Mouse (Mus musculus): ENCODE results near the gene Gprc5d. TPM values are rescaled to one million over a fixed set of nuclear protein-coding genes. Genes with fewer than 3 reads are reported as not detected.
A peak's percentile ranks its signal among the peaks of the same experiment; 100 is the strongest.

The Gprc5d gene
- total and polyA plus RNA-seq, 3 experiments, result not detected

GRCm38 (mm10) chr6:135102736-135103303, 15.3 kb downstream of the Gprc5d start:
- H3K27me3 ChIP-seq (ENCODE audit: insufficient read depth, low read length), result no peaks in the 10 kb centered on the region
- no peak overlapping the region for H3K4me3 ChIP-seq (ENCODE audit: low read depth, low read length)
- H3K4me1 ChIP-seq (ENCODE audit: insufficient read depth, low read depth, low read length), result no peaks in the 10 kb centered on the region
- DNase-seq (ENCODE audit: low spot score), result no peak
- no peaks in the 10 kb centered on the region for H3K36me3 ChIP-seq (replicated peaks)
- no peak for TF ChIP-seq POLR2AphosphoS5 (IDR thresholded peaks at IDR 0.05; ENCODE audit: insufficient replicate concordance, low read depth, low read length)
- no peak for TF ChIP-seq TAL1 (conservative IDR thresholded peaks at IDR 0.05; ENCODE audit: low read depth, low read length)
- TF ChIP-seq CTCF (IDR thresholded peaks at IDR 0.05; ENCODE audit: low read depth, low read length), result no peak
- no peak for TF ChIP-seq GATA2 (IDR thresholded peaks at IDR 0.05; ENCODE audit: borderline replicate concordance, low read depth, low read length)
- TF ChIP-seq GATA1 (IDR thresholded peaks at IDR 0.05; ENCODE audit: borderline replicate concordance, low read length), result no peak
- ATAC-seq (ENCODE audit: extremely low read depth, insufficient number of reproducible peaks, low FRiP score, poor library complexity, severe bottlenecking), result no peak
- peaks cover 3% of the 10 kb centered on the region; the same call in 1 of the 2 replicates for H3K9me3 ChIP-seq (replicated peaks)

- no peak for ATAC-seq (ENCODE audit: extremely low read depth, insufficient number of reproducible peaks, low FRiP score, poor library complexity, severe bottlenecking)
- H3K9me3 ChIP-seq (replicated peaks), result no peaks in the 10 kb centered on the region
- H3K4me3 ChIP-seq (ENCODE audit: low read depth, low read length), result no peak overlapping the region
- TF ChIP-seq GATA2 (IDR thresholded peaks at IDR 0.05; ENCODE audit: borderline replicate concordance, low read depth, low read length) (no peak), POLR2AphosphoS5 (IDR thresholded peaks at IDR 0.05; ENCODE audit: insufficient replicate concordance, low read depth, low read length) (no peak), TAL1 (conservative IDR thresholded peaks at IDR 0.05; ENCODE audit: low read depth, low read length) (no peak), GATA1 (IDR thresholded peaks at IDR 0.05; ENCODE audit: borderline replicate concordance, low read length) (no peak), CTCF (IDR thresholded peaks at IDR 0.05; ENCODE audit: low read depth, low read length) (no peak)
- DNase-seq (ENCODE audit: low spot score), result no peak
- no peaks in the 10 kb centered on the region for H3K4me1 ChIP-seq (ENCODE audit: insufficient read depth, low read depth, low read length)
- H3K36me3 ChIP-seq (replicated peaks), result no peaks in the 10 kb centered on the region
- no peaks in the 10 kb centered on the region for H3K27me3 ChIP-seq (ENCODE audit: insufficient read depth, low read length)
Measured at GRCm38 (mm10) chr6:135100787-135101472, 17.2 kb downstream of the Gprc5d start.

DNA sequence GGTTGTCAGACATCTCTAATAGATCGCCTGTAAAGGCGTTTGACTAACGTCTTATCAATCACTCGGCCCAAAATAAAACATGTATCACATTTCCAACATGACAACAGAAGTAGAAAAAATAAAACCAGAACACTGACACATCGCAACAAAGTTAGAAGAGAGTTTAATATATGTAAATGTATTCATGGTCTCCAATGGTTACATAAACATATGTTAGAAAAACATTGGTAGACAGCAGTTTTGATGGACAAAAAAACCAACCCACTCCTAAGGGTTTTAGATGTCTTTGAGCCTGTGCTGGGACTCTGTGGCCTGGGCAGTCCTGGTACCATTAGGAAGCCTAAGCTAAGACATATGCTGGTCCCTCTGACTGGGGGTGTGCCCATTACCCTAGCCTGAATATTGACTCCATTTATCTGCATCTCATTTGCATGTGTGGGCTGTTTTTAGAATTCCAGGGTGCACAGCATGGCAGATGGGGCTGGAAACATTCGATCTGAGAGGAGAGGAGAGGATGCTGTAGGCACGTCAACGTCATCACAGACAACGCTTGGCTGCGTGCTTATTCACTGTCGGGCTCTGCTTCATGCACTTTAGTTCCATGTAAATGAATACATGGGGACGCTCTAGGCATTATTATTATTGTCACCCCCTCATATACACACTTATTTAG, 25.1 kb downstream of the Gprc5d start:
- Histone ChIP-seq H3K4me3 (ENCODE audit: low read depth, low read length) (no peak overlapping the region), H3K27me3 (ENCODE audit: insufficient read depth, low read length) (no peaks in the 10 kb centered on the region), H3K9me3 (replicated peaks) (no peaks in the 10 kb centered on the region), H3K36me3 (replicated peaks) (no peaks in the 10 kb centered on the region), H3K4me1 (ENCODE audit: insufficient read depth, low read depth, low read length) (no peaks in the 10 kb centered on the region)
- DNase-seq (ENCODE audit: low spot score) (no peak), ATAC-seq (ENCODE audit: extremely low read depth, insufficient number of reproducible peaks, low FRiP score, poor library complexity, severe bottlenecking) (no peak)
- TF ChIP-seq TAL1 (conservative IDR thresholded peaks at IDR 0.05; ENCODE audit: low read depth, low read length) (no peak), POLR2AphosphoS5 (IDR thresholded peaks at IDR 0.05; ENCODE audit: insufficient replicate concordance, low read depth, low read length) (no peak), GATA1 (IDR thresholded peaks at IDR 0.05; ENCODE audit: borderline replicate concordance, low read length) (no peak), GATA2 (IDR thresholded peaks at IDR 0.05; ENCODE audit: borderline replicate concordance, low read depth, low read length) (no peak), CTCF (IDR thresholded peaks at IDR 0.05; ENCODE audit: low read depth, low read length) (no peak)

DNA sequence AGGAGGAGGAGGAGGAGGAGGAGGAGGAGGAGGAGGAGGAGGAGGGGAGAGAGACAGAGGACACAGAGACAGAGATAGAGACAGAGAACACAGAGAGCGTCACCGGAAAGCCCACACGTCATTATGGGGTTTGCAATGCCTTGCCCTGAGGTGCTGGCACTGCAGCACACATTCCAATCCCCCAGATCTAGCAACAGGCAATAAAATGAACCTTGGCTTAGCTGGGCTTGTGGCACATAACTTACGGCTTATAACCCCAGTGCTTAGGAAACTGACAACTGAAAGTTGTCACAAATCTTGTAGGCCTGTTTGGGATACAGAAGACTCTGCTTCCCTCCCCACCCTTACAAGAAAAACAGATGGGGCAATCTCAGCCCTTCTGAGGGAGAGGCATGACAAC, 27.4 kb downstream of the Gprc5d start:
- H3K4me3 ChIP-seq (ENCODE audit: low read depth, low read length), result no peak overlapping the region
- H3K9me3 ChIP-seq (replicated peaks), result no peaks in the 10 kb centered on the region
- ATAC-seq (ENCODE audit: extremely low read depth, insufficient number of reproducible peaks, low FRiP score, poor library complexity, severe bottlenecking) (no peak), DNase-seq (ENCODE audit: low spot score) (no peak)
- H3K36me3 ChIP-seq (replicated peaks), result no peaks in the 10 kb centered on the region
- no peaks in the 10 kb centered on the region for H3K4me1 ChIP-seq (ENCODE audit: insufficient read depth, low read depth, low read length)
- TF ChIP-seq POLR2AphosphoS5 (IDR thresholded peaks at IDR 0.05; ENCODE audit: insufficient replicate concordance, low read depth, low read length) (no peak), CTCF (IDR thresholded peaks at IDR 0.05; ENCODE audit: low read depth, low read length) (no peak), TAL1 (conservative IDR thresholded peaks at IDR 0.05; ENCODE audit: low read depth, low read length) (no peak), GATA1 (IDR thresholded peaks at IDR 0.05; ENCODE audit: borderline replicate concordance, low read length) (no peak), GATA2 (IDR thresholded peaks at IDR 0.05; ENCODE audit: borderline replicate concordance, low read depth, low read length) (no peak)
- no peaks in the 10 kb centered on the region for H3K27me3 ChIP-seq (ENCODE audit: insufficient read depth, low read length)

DNA sequence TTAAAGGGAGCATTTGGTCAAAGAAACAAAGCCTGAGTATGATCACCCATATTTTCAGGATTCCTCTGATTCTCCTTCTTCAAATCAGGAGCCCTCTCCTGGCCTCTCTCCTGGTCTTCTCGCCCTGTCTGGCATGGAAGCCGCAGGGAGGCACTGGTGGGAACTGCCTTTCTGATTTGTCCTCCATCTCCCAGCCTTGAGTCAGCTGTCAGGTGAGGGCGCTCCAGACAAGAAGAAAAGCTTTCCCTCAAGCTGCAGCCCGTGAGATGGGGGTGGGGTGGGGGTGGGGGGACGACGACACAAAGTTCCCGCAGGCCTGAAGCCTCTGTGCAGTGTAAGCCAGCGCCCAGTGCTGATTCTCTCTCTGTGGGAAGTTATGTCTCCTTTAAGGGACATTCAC, 28.3 kb downstream of the Gprc5d start:
- TF ChIP-seq CTCF (IDR thresholded peaks at IDR 0.05; ENCODE audit: low read depth, low read length) (no peak), POLR2AphosphoS5 (IDR thresholded peaks at IDR 0.05; ENCODE audit: insufficient replicate concordance, low read depth, low read length) (no peak)
- no peaks in the 10 kb centered on the region for H3K4me1 ChIP-seq (ENCODE audit: insufficient read depth, low read depth, low read length)
- no peak for ATAC-seq (ENCODE audit: extremely low read depth, insufficient number of reproducible peaks, low FRiP score, poor library complexity, severe bottlenecking)
- no peaks in the 10 kb centered on the region for H3K36me3 ChIP-seq (replicated peaks)
- no peaks in the 10 kb centered on the region for H3K9me3 ChIP-seq (replicated peaks)
- DNase-seq (ENCODE audit: low spot score), result no peak
- H3K4me3 ChIP-seq (ENCODE audit: low read depth, low read length), result no peak overlapping the region
- no peaks in the 10 kb centered on the region for H3K27me3 ChIP-seq (ENCODE audit: insufficient read depth, low read length)

- Histone ChIP-seq H3K9me3 (replicated peaks) (no peaks in the 10 kb centered on the region), H3K4me3 (ENCODE audit: low read depth, low read length) (no peak overlapping the region), H3K27me3 (ENCODE audit: insufficient read depth, low read length) (no peaks in the 10 kb centered on the region; the same call in 1 of the 2 replicates), H3K4me1 (ENCODE audit: insufficient read depth, low read depth, low read length) (no peaks in the 10 kb centered on the region), H3K36me3 (replicated peaks) (no peaks in the 10 kb centered on the region)
- TF ChIP-seq GATA2 (IDR thresholded peaks at IDR 0.05; ENCODE audit: borderline replicate concordance, low read depth, low read length) (no peak), CTCF (IDR thresholded peaks at IDR 0.05; ENCODE audit: low read depth, low read length) (peak; percentile 82), TAL1 (conservative IDR thresholded peaks at IDR 0.05; ENCODE audit: low read depth, low read length) (no peak), GATA1 (IDR thresholded peaks at IDR 0.05; ENCODE audit: borderline replicate concordance, low read length) (no peak), POLR2AphosphoS5 (IDR thresholded peaks at IDR 0.05; ENCODE audit: insufficient replicate concordance, low read depth, low read length) (no peak)
- ATAC-seq (ENCODE audit: extremely low read depth, insufficient number of reproducible peaks, low FRiP score, poor library complexity, severe bottlenecking) (peak; percentile 66), DNase-seq (ENCODE audit: low spot score) (peak; percentile 41)
Measured at GRCm38 (mm10) chr6:135087721-135088451, 30.2 kb downstream of the Gprc5d start.

Data from G1E (cell line).